Mouse (Mus musculus) left cerebral cortex, postnatal 10 days (tissue): Measurements from ENCODE around the gene Oas3. TPM values are rescaled to one million over a fixed set of nuclear protein-coding genes. Genes with fewer than 3 reads are reported as not detected.
A peak's percentile ranks its signal among the peaks of the same experiment; 100 is the strongest.
"Not testable (repeated sequence)": the region's sequence is repeated elsewhere in the genome, so short reads cannot be mapped to it uniquely, and the experiment has no call there.

ENCODE experiments used
- DNase-seq, 2 experiments: peaks; one replicate each; pipeline ENCODE4 v3.0.0; 2021 to 2022; ENCODE audit warnings: low spot score in 2 of 2, mixed read lengths in 1 of 2; ENCODE audit errors: extremely low spot score in 1 of 2
- intact Hi-C: fragments of 180-260 bp; cut with DNase I; formaldehyde crosslinking; loops from one replicate; pipeline ENCODE4 v1.15.1; 2025
- total RNA-seq, 2 experiments: library from RNA; stranded (reverse); gene quantifications; 2 replicates each; pipeline ENCODE4 v1.2.3; 2021

The Oas3 gene
- total RNA-seq: under 1 TPM in 1 of 2 experiments, not detected in 1; 0.06 TPM

- no peak for DNase-seq
- intact Hi-C loops: no loop called here
These were observed at the start of gene Oas3 for GRCm38 (mm10) chr5:120777478-120777877. Gene Oas3, minus strand, starts transcription at chr5:120777661.

GRCm38 (mm10) chr5:120818999-120819398 is 41.5 kb upstream of the Oas3 start:
- DNase-seq: no peak
- intact Hi-C loops: loop anchor here (5.0 kb wide), 1 partner anchor 113 kb away; no protein-coding TSS in a partner anchor

GRCm38 (mm10) chr5:120815949-120816348 is 38.5 kb upstream of the Oas3 start:
- intact Hi-C loops: loop anchor here (5.0 kb wide), 1 partner anchor 116 kb away; no protein-coding TSS in a partner anchor
- DNase-seq: no peak

GRCm38 (mm10) chr5:120813023-120813422 is 35.6 kb upstream of the Oas3 start:
- no peak for DNase-seq
- intact Hi-C loops: no loop called here

GRCm38 (mm10) chr5:120811951-120812819 is 34.7 kb upstream of the Oas3 start, which contains the start of gene Oas1c:
Gene Oas1c, minus strand, starts transcription at chr5:120812514.
- intact Hi-C loops: no loop called here
- DNase-seq: peak; percentile 71 to 86

GRCm38 (mm10) chr5:120809171-120809570 is 31.7 kb upstream of the Oas3 start:
- intact Hi-C loops: no loop called here
- DNase-seq: no peak

GRCm38 (mm10) chr5:120806458-120806857 is 29.0 kb upstream of the Oas3 start:
- intact Hi-C loops: no loop called here
- DNase-seq: peak in 1 of 2 experiments; percentile 49

- DNase-seq: no peak
- intact Hi-C loops: no loop called here
These were observed 26.1 kb upstream of the Oas3 start for GRCm38 (mm10) chr5:120803596-120803995.

- DNase-seq, intact Hi-C loops: not testable (repeated sequence)
These were observed 21.5 kb upstream of the Oas3 start for GRCm38 (mm10) chr5:120798943-120799342.

- DNase-seq, intact Hi-C loops: not testable (repeated sequence)
These were observed 20.7 kb upstream of the Oas3 start for GRCm38 (mm10) chr5:120798147-120798546.

- DNase-seq, intact Hi-C loops: not testable (repeated sequence)
These were observed 18.1 kb upstream of the Oas3 start, which contains the start of gene Oas1e for GRCm38 (mm10) chr5:120795480-120796034. Gene Oas1e, minus strand, starts transcription at chr5:120795530.

- peak in 1 of 2 experiments; percentile 47 for DNase-seq
- intact Hi-C loops: no loop called here
These were observed 15.6 kb upstream of the Oas3 start for GRCm38 (mm10) chr5:120793043-120793442.

GRCm38 (mm10) chr5:120787042-120787441 is 9.6 kb upstream of the Oas3 start:
- intact Hi-C loops: no loop called here

GRCm38 (mm10) chr5:120782446-120782845 is 5.0 kb upstream of the Oas3 start:
- intact Hi-C loops: no loop called here

More at GRCm38 (mm10) chr5:120787042-120787441, 9.6 kb upstream of the Oas3 start:
- DNase-seq: no peak

GRCm38 (mm10) chr5:120781646-120782045 is 4.2 kb upstream of the Oas3 start:
- intact Hi-C loops: no loop called here
- DNase-seq: no peak

More at GRCm38 (mm10) chr5:120782446-120782845, 5.0 kb upstream of the Oas3 start:
- no peak for DNase-seq

- intact Hi-C loops: no loop called here
- DNase-seq: no peak
These were observed 2.5 kb upstream of the Oas3 start for GRCm38 (mm10) chr5:120779922-120780321.

- no peak for DNase-seq
- intact Hi-C loops: no loop called here
These were observed 1.5 kb upstream of the Oas3 start for GRCm38 (mm10) chr5:120778941-120779340.

GRCm38 (mm10) chr5:120776801-120777200 is 660 bp downstream of the Oas3 start:
- DNase-seq: no peak
- intact Hi-C loops: no loop called here

- DNase-seq: no peak
- intact Hi-C loops: no loop called here
These were observed 2.0 kb downstream of the Oas3 start for GRCm38 (mm10) chr5:120775287-120775985.
